In genomic region chr2:147338729-147339128, GRCm38 (mm10) we compare ENCODE assay signal across 24 mouse cellular contexts. TPM values are rescaled to one million over a fixed set of nuclear protein-coding genes. Genes with fewer than 3 reads are reported as not detected.
A peak's percentile ranks its signal among the peaks of the same experiment; 100 is the strongest.
DNase-seq lines count a peak whose midpoint lies in the region; ATAC-seq and TF ChIP-seq lines count a peak whose summit lies in the region.
"Had no signal": no experiment of that assay in that cellular context is flagged by ENCODE, and none has a peak within 500 bp of the region (broad histone marks: within the 10 kb centered on the region; RNA-seq: fewer than 3 reads in every experiment).

No protein-coding gene starts in this region.

- no peaks in the 10 kb centered on the region for H3K27me3 ChIP-seq in embryonic facial prominence, embryonic 12.5 days
- peaks cover 4% of the 10 kb centered on the region; the same call in 1 of the 2 replicates for H3K27me3 ChIP-seq in embryonic facial prominence, embryonic 10.5 days (replicated peaks; ENCODE audit: low read depth, poor library complexity, severe bottlenecking)
- peaks cover 7% of the 10 kb centered on the region; the same call in 1 of the 2 replicates for H3K27me3 ChIP-seq in limb, embryonic 12.5 days
- H3K27me3 ChIP-seq in limb, embryonic 10.5 days (ENCODE audit: low read depth, poor library complexity, severe bottlenecking) = 0 out of 2 replicates have a peak, but pooled peaks cover 4% of the 10 kb centered on the region
- H3K27me3 ChIP-seq in limb, embryonic 14.5 days (ENCODE audit: control insufficient read depth, insufficient read depth, low read length) = no peaks in the 10 kb centered on the region
- no peaks in the 10 kb centered on the region for H3K27me3 ChIP-seq in forebrain, embryonic 11.5 days (ENCODE audit: control insufficient read depth, insufficient read depth, low read length)
- H3K27me3 ChIP-seq: forebrain, embryonic 15.5 days; kidney, embryonic 15.5 days; liver, embryonic 12.5 days; Patski had no signal

- H3K9me3 ChIP-seq in embryonic facial prominence, embryonic 12.5 days = no peaks in the 10 kb centered on the region
- no peaks in the 10 kb centered on the region for H3K9me3 ChIP-seq in embryonic facial prominence, embryonic 10.5 days
- no peaks in the 10 kb centered on the region for H3K9me3 ChIP-seq in limb, embryonic 12.5 days
- H3K9me3 ChIP-seq in limb, embryonic 10.5 days (replicated peaks) = no peaks in the 10 kb centered on the region
- H3K9me3 ChIP-seq in limb, embryonic 14.5 days (ENCODE audit: control insufficient read depth, low read length) = no peaks in the 10 kb centered on the region
- H3K9me3 ChIP-seq in forebrain, embryonic 11.5 days (ENCODE audit: control insufficient read depth, low read length) = no peaks in the 10 kb centered on the region
- H3K9me3 ChIP-seq: forebrain, embryonic 15.5 days; heart, embryonic 15.5 days; kidney, embryonic 15.5 days; liver, embryonic 12.5 days; midbrain, embryonic 10.5 days had no signal

- ATAC-seq in embryonic facial prominence, embryonic 12.5 days (ENCODE audit: insufficient number of reproducible peaks, insufficient read depth, low FRiP score, low TSS enrichment) = no peak
- no peak for ATAC-seq in limb, embryonic 12.5 days (ENCODE audit: insufficient number of reproducible peaks, insufficient read depth, low FRiP score, low TSS enrichment, low read depth)
- ATAC-seq in limb, embryonic 14.5 days (ENCODE audit: low FRiP score, low read depth) = no peak
- ATAC-seq in forebrain, embryonic 11.5 days (replicated peaks; ENCODE audit: low FRiP score) = no peak
- ATAC-seq: CD4-positive, CD25-positive, alpha-beta regulatory T cell, adult 4 months; forebrain, embryonic 15.5 days; liver, embryonic 12.5 days; Patski had no signal

- H3K4me2 ChIP-seq in embryonic facial prominence, embryonic 12.5 days (replicated peaks) = peak overlapping the region; percentile 26; the same call in 1 of the 2 replicates
- H3K4me2 ChIP-seq in limb, embryonic 12.5 days = no peak overlapping the region
- H3K4me2 ChIP-seq in limb, embryonic 14.5 days (replicated peaks; ENCODE audit: low read depth, low read length, severe bottlenecking) = 0 out of 2 replicates have a peak overlapping the region, but pooled peaks have one; percentile 2
- no peak overlapping the region for H3K4me2 ChIP-seq in forebrain, embryonic 11.5 days (ENCODE audit: low read depth, low read length, severe bottlenecking)
- H3K4me2 ChIP-seq: forebrain, embryonic 15.5 days; heart, embryonic 15.5 days; kidney, embryonic 15.5 days; liver, embryonic 12.5 days had no signal

- no peaks in the 10 kb centered on the region for H3K36me3 ChIP-seq in embryonic facial prominence, embryonic 12.5 days
- H3K36me3 ChIP-seq in embryonic facial prominence, embryonic 10.5 days (replicated peaks) = no peaks in the 10 kb centered on the region
- H3K36me3 ChIP-seq in limb, embryonic 12.5 days = no peaks in the 10 kb centered on the region
- H3K36me3 ChIP-seq in limb, embryonic 10.5 days = no peaks in the 10 kb centered on the region
- no peaks in the 10 kb centered on the region for H3K36me3 ChIP-seq in limb, embryonic 14.5 days (ENCODE audit: control insufficient read depth, insufficient read depth, low read length)
- H3K36me3 ChIP-seq in forebrain, embryonic 11.5 days (ENCODE audit: control insufficient read depth, insufficient read depth, low read length) = no peaks in the 10 kb centered on the region
- H3K36me3 ChIP-seq: forebrain, embryonic 15.5 days; G1E; heart, embryonic 15.5 days; kidney, embryonic 15.5 days; liver, embryonic 12.5 days; midbrain, embryonic 10.5 days had no signal

- no peak overlapping the region for H3K4me3 ChIP-seq in embryonic facial prominence, embryonic 12.5 days
- no peak overlapping the region for H3K4me3 ChIP-seq in embryonic facial prominence, embryonic 10.5 days
- no peak overlapping the region for H3K4me3 ChIP-seq in limb, embryonic 12.5 days (replicated peaks)
- no peak overlapping the region for H3K4me3 ChIP-seq in limb, embryonic 10.5 days
- no peak overlapping the region for H3K4me3 ChIP-seq in limb, embryonic 14.5 days (replicated peaks; ENCODE audit: low read length)
- no peak overlapping the region for H3K4me3 ChIP-seq in forebrain, embryonic 11.5 days (ENCODE audit: low read depth, low read length)
- H3K4me3 ChIP-seq: forebrain, embryonic 15.5 days; heart, embryonic 15.5 days; kidney, embryonic 15.5 days; liver, embryonic 12.5 days; midbrain, embryonic 10.5 days had no signal

- H3K4me1 ChIP-seq in embryonic facial prominence, embryonic 12.5 days = peaks cover 13% of the 10 kb centered on the region
- H3K4me1 ChIP-seq in embryonic facial prominence, embryonic 10.5 days = peaks cover 6% of the 10 kb centered on the region
- H3K4me1 ChIP-seq in limb, embryonic 12.5 days (replicated peaks) = peaks cover 5% of the 10 kb centered on the region; the same call in 1 of the 2 replicates
- peaks cover 11% of the 10 kb centered on the region; the same call in 1 of the 2 replicates for H3K4me1 ChIP-seq in limb, embryonic 10.5 days
- no peaks in the 10 kb centered on the region for H3K4me1 ChIP-seq in limb, embryonic 14.5 days (ENCODE audit: control insufficient read depth, insufficient read depth, low read length)
- no peaks in the 10 kb centered on the region for H3K4me1 ChIP-seq in forebrain, embryonic 11.5 days (replicated peaks; ENCODE audit: control insufficient read depth, insufficient read depth, low read length)
- H3K4me1 ChIP-seq: forebrain, embryonic 15.5 days; heart, embryonic 15.5 days; kidney, embryonic 15.5 days; liver, embryonic 12.5 days; midbrain, embryonic 10.5 days had no signal

- 0 out of 2 replicates have a peak overlapping the region, but pooled peaks have one; percentile 57 for H3K27ac ChIP-seq in embryonic facial prominence, embryonic 12.5 days
- no peak overlapping the region for H3K27ac ChIP-seq in embryonic facial prominence, embryonic 10.5 days (replicated peaks)
- 0 out of 2 replicates have a peak overlapping the region, but pooled peaks have one; percentile 4 for H3K27ac ChIP-seq in limb, embryonic 12.5 days
- no peak overlapping the region for H3K27ac ChIP-seq in limb, embryonic 10.5 days
- no peak overlapping the region for H3K27ac ChIP-seq in limb, embryonic 14.5 days (replicated peaks; ENCODE audit: low read depth, low read length)
- no peak overlapping the region for H3K27ac ChIP-seq in forebrain, embryonic 11.5 days (ENCODE audit: low read depth, low read length)
- H3K27ac ChIP-seq: forebrain, embryonic 15.5 days; heart, embryonic 15.5 days; kidney, embryonic 15.5 days; liver, embryonic 12.5 days; midbrain, embryonic 10.5 days; stomach, postnatal 0 days had no signal

- no peak for DNase-seq in embryonic facial prominence, embryonic 10.5 days (ENCODE audit: low spot score)
- DNase-seq in limb, embryonic 10.5 days (ENCODE audit: low spot score) = no peak
- DNase-seq in ZHBTc4 (ENCODE audit: low read depth, low spot score) = peak; percentile 30
- peak; percentile 26 for DNase-seq in limb, embryonic 14.5 days (ENCODE audit: low spot score)
- DNase-seq in forebrain, embryonic 11.5 days (ENCODE audit: low spot score) = no peak
- DNase-seq: adrenal gland, adult 2 months; cerebellum, adult 2 months; gastrocnemius, postnatal 25 days; kidney, adult 11 months; kidney, postnatal 36 days; lung, adult 18-20 months; lung, postnatal 10 days; right cerebral cortex, postnatal 14 days had no signal

- no peak overlapping the region for H3K9ac ChIP-seq in embryonic facial prominence, embryonic 12.5 days
- H3K9ac ChIP-seq in limb, embryonic 12.5 days (replicated peaks) = no peak overlapping the region
- H3K9ac ChIP-seq in limb, embryonic 14.5 days (ENCODE audit: low read depth, low read length, severe bottlenecking) = no peak overlapping the region
- H3K9ac ChIP-seq in forebrain, embryonic 11.5 days (ENCODE audit: low read length) = no peak overlapping the region
- H3K9ac ChIP-seq: forebrain, embryonic 15.5 days; heart, embryonic 15.5 days; kidney, embryonic 15.5 days; liver, embryonic 12.5 days had no signal

- 37% methylated on average over 15 of the region's 15 CpGs for WGBS in embryonic facial prominence, embryonic 12.5 days
- WGBS in embryonic facial prominence, embryonic 10.5 days = 64% methylated on average over 15 of the region's 15 CpGs
- 55% methylated on average over 15 of the region's 15 CpGs for WGBS in limb, embryonic 12.5 days
- WGBS in limb, embryonic 10.5 days = 64% methylated on average over 15 of the region's 15 CpGs
- WGBS in limb, embryonic 14.5 days = 49% methylated on average over 15 of the region's 15 CpGs
- 76% methylated on average over 15 of the region's 15 CpGs for WGBS in forebrain, embryonic 11.5 days

- no peak for TF ChIP-seq POLR2A in limb, embryonic 14.5 days (IDR thresholded peaks at IDR 0.05; ENCODE audit: borderline replicate concordance, extremely low read depth, insufficient read depth, insufficient read length)

RNA-seq across cellular contexts. Expression of gene Pax1, which starts 23.0 kb away (rescaled TPM):
- polyA plus RNA-seq in embryonic facial prominence, embryonic 12.5 days (2016; fragmentation: Nextera tagmentation; extraction: Ambion mirVana) = 19.3 and 23.8 TPM in 2 replicates
- 0.93 and 2.3 TPM in 2 replicates for polyA plus RNA-seq in embryonic facial prominence, embryonic 10.5 days (2016; fragmentation: Nextera tagmentation; extraction: Ambion mirVana)
- polyA plus RNA-seq in limb, embryonic 12.5 days (2016; fragmentation: Nextera tagmentation; extraction: Ambion mirVana) = 0.76 and 1.9 TPM in 2 replicates
- 2.5 and 10.8 TPM in 2 replicates for polyA plus RNA-seq in limb, embryonic 10.5 days (2016; fragmentation: Nextera tagmentation; extraction: Ambion mirVana)
- polyA plus RNA-seq in limb, embryonic 14.5 days (2012; rRNA removed) = 9.9 and 12.5 TPM in 2 replicates
- polyA plus RNA-seq in limb, embryonic 14.5 days (2014; fragmentation: Nextera tagmentation; extraction: Ambion mirVana) = 4.9 and 5.0 TPM in 2 replicates
- polyA plus RNA-seq in forebrain, embryonic 11.5 days (2014; fragmentation: Nextera tagmentation; extraction: Ambion mirVana) = 0.29 and 0.49 TPM in 2 replicates
- polyA plus RNA-seq: adrenal gland, adult 2 months; CD4-positive, CD25-positive, alpha-beta regulatory T cell, adult 4 months; forebrain, embryonic 15.5 days; G1E; liver, embryonic 12.5 days; Patski; stomach, postnatal 0 days had no signal

Comparison
In these comparisons a context has a peak if more than half of its experiments do, and no peak if none do; other contexts are left out.
1. H3K27ac ChIP-seq: peak in embryonic facial prominence, embryonic 12.5 days (single experiment) and limb, embryonic 12.5 days (single experiment); none in embryonic facial prominence, embryonic 10.5 days (single experiment), limb, embryonic 10.5 days (single experiment), limb, embryonic 14.5 days (single experiment) and forebrain, embryonic 11.5 days (single experiment).
2. H3K4me2 ChIP-seq: peak in embryonic facial prominence, embryonic 12.5 days (single experiment) and limb, embryonic 14.5 days (single experiment); none in limb, embryonic 12.5 days (single experiment) and forebrain, embryonic 11.5 days (single experiment).
3. DNase-seq: peak in ZHBTc4 (single experiment) and limb, embryonic 14.5 days (single experiment); none in embryonic facial prominence, embryonic 10.5 days (single experiment), limb, embryonic 10.5 days (single experiment) and forebrain, embryonic 11.5 days (single experiment).